Mouse (Mus musculus): ENCODE measurements at regions not wholly inside any gene's neighbourhood (a gene's known extent, or its start where the extent isn't known, plus 50 kb on each side); places are given as distances from the start of the nearest gene placed in this dataset.

DNA sequence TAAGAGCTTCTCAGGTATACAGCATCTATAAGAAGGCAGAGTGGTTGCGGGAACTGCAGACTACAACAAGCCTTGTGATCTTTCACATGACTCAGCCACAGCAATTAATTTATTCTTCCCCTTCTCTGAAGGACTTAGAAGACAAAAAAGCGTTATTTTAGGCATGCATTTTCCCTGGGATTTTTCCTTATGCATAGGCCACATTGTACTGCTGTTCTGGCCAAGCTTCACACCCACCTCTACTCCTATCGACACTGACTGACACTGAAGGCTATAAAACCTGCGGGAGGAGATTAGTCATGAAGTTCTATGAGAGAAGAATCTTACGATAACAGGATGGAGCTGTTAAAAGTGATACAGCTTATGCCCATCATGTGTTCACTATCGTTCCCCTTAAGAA is 441.9 kb downstream of the Tox3 start:
- no peak for DNase-seq

DNA sequence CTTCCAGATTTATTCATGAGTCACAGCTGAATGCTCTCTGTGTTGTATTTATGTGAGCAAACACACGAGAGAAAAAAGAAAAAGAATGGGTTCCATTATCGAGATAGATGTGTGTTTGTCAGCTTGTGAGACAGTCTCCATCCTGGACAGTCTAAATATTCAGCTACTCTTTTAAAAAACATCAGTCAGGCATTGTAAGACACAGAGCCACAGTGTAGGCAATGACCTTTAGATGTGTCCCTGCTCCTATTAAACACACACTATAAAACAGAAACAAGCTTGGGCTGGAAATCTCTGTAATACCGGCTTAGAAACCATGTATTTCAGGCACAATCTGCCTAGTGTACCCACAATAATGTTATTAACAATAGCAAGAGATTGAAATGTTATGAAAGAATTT is 442.6 kb downstream of the Tox3 start:
- DNase-seq, result no peak

DNA sequence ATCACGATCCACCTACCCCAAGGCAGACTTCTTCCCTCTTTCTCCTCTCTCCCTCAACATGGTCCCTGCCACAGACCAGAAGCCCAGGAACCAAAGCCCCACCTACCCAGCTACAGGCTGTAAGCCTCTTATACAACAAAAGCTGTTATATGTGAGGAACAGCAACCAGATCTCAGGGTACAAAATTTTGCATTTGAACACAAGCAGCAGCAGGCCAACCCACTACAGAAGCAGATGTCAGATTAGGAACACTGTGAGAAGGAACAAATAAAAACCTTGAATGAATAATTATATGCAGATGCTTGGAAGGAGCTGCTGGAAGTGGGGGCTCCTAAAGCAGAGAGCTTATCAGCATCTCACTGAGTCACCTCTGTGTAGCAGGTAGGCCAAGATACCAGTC is 444.8 kb downstream of the Tox3 start:
- DNase-seq, result peak in 1 of 2 experiments; percentile 21

DNA sequence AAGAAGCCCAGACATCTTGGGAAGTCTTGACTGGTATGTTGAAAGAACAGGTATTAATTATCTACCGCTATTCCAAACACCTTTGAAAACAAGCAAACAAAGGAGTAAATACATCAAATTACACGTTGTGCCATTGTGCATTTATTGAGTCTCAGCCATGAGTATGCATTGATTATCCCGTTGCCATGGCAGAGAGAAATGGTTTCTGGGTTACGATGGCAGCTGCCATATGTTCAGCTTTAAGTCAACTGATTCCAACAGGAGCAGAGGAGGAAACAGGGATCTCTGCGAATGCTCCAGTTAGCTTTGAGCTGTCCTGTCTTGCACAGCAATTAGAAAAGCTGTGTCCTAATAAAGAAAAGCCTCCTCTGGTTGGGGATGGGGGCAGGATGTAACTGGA is 475.4 kb downstream of the Tox3 start:
- peak; percentile 31 for DNase-seq

DNA sequence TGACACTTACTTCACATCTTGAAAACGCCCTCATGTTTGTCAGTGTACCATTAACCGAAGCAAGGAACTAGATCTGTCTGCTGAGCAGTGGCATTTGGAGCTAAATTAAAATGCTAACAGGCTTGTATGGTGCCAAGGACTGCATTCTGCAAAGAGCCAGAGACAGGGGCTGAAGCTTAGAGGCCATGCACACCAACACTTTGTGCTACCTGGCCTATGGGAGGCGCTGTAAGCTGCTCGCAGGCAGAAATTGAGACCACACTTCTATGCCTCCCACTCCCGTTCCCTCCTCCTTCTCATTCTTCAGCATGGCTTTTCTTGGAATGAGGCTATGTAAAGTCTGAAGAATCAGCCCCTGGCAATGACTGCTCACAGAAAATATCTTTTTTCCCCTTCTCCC is 476.2 kb downstream of the Tox3 start:
- DNase-seq, result peak in 1 of 2 experiments; percentile 18

DNA sequence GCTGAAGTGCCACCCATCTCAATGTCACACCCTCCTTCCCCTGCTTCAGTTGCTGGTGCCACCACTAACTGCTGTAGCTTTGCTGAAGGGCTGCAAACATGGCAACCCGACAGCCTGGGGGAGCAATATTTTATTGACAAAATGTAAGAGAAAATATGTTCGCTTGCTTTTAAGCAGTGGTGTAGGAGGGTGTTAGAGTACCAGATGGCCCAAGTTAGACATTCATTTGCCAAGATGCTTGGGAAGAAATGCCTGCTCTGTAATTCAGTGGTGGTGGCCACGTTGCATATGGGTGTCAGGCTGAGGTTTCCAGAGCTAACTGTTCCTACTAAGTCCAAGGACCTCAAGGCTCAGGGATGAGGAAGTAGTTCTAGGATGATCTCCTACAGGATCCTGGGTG is 488.3 kb downstream of the Tox3 start:
- peak; percentile 29 to 37 for DNase-seq

DNA sequence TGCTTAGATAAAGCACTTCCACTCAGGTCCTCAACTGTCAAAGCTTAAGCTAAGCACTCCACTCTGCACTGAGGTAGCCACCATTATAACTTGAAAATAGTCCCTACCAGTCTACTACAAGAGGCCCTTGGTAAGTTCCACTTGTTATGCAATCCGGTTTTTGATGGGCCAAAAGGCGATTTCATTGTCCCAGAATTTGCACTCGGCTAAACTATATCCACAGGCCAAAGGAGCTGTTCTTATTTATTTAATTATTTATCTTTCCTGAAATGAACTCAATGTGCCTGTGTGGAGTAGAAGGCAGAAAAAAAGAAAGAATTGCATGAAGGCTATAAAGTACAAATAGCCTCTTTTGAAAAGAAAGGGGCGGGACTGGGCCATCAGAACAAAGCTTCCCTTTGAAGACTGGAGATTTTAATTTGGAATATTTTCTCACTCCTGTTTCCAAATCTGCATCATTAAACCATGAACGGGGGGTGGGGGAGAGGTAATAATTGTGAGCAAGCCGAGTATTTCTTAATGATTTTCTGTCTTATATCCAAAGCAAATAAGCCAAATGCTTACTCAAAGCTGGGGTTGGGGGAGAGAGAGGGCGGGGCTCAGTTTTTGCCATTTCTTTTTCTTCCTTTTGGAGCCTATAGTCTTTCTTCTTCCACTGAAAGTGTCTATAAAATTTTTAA is 489.3 kb downstream of the Tox3 start:
- no peak for DNase-seq

DNA sequence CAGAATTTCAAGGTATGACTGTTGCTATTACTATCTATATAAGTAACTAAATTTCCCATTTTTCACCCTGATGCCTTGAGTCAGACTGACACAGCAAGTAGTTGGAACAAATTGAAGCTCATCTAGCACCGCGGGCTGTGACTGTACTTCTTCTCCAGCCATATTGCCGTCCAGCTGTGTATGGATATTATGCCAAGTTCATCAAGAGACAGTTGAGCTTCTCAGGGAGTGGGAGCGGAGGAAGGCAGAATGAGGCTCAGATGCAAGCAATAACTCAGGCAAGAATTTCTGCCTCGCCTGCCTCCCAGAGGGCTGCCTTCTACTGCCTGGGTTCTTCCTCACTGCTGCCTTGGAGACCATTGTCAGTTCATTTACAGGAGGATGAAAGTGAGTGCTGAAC is 492.6 kb downstream of the Tox3 start:
- DNase-seq, result peak in 1 of 2 experiments; percentile 17

DNA sequence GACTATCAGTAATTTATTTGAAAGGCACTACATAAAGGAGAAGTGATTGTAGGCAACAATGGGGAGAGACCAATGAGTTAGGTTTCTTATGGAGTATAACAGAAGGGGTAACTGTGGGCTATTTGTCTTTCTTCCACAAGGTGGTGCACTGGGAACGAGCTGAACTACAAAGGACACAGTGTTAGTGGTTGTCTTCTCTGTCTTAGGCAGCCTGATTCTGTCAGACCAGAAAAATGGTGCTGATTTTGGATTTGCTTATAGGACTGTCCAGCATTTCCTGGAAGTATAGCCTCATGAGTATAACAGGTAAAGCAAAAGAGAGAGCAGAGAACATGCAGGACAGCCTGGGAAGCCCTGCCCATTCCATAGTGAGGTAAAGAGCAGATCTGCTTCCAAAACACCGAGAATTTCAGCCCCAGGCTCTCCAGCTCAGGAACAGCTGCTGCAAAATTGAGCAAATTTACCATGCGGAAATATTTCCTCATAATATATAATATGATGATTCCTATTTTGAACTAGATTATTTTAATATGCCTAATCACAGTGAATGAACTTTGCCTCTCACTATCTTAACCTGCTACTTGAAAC is 497.8 kb downstream of the Tox3 start:
- peak; percentile 65 to 75 for DNase-seq

DNA sequence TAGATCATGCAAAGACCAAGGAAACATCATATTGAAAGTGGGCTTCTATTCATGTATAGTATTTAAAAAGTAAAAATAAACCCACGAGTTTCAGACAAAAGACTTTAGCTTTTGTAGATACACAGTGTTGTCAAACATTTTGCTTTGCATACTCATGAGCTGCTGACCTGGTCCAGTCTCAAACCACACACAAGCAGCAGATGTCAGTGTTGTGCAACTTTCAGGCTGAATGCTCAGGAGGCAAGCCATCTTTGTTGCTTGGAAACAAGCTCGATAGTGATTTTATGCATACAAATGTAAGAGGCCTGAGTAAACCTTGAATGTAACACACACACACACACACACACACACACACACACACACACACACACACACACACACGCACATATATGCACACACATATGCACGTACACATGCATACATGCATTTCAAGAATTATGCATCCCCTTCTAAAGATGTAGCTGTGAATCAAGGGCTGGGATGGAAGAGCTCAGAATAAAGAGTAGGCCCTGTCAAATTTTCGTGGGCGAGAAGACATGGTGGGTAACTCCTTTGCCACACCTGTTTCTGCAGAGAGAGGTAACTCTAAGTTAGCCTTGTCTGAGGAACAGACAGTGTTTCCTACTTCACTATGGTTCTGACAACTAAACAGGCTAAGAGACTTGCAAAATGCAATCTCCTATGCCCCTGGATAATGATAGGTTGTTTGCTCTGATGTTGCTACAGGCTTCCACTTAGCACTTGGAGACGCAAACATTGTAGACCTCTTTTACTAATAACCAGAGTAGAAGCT is 498.5 kb downstream of the Tox3 start:
- peak; percentile 50 to 71 for DNase-seq

DNA sequence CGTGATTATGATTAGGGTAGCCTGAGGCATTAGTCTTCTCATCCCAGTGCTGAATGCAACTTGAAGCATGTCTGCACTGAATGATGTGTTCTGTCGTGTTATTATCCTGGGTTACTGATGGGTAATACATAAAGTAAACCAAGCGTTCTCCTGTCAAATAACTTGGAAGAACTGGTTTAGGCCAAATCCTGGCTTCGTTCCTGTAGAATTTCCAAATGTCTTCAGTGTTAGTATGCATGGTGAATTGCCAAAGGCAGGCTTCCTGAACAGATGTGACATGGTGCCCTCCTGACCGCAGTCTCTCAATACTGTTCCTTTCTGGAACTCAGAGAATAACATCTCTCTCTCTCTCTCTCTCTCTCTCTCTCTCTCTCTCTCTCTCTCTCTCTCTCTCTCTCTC is 509.6 kb downstream of the Tox3 start:
- DNase-seq, result no peak

DNA sequence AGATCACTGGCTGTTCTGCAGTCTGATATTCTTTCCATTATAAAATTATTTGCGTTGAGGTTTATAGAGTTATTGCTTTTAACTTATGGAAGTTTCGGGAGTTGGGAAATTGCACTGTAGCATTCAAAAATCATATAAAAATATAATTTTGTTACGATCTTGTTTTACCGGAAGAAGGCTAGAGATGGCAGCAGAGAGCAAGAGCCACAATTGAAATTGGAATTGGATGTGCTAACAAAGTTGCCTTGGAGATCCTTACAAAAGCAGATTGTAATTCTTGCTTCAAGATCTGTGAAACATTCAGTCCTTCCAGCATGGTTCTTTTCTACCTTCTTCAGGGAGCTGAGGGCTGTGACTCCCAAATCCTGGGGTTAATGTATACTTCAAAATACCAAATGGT is 514.4 kb downstream of the Tox3 start:
- DNase-seq, result no peak

DNA sequence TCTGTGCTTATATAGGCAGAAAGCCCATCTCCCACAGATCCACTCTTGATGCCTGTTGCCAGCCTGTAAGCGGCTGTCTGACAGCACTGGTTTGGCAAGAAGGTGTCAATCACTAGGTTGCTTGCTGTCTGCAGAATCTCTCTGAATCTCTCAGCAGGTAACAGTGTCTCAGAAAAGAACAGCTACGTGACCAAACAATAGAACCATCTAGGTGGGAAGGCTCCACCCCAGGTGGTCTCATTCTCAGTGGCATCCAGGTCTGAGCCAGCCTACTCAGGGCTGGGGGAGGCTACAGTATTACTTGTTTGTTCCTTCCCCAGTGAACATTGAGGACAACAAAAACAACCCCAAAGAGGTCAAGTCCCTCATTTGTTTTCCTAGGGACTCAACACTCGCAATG is 523.6 kb downstream of the Tox3 start:
- no peak for DNase-seq

DNA sequence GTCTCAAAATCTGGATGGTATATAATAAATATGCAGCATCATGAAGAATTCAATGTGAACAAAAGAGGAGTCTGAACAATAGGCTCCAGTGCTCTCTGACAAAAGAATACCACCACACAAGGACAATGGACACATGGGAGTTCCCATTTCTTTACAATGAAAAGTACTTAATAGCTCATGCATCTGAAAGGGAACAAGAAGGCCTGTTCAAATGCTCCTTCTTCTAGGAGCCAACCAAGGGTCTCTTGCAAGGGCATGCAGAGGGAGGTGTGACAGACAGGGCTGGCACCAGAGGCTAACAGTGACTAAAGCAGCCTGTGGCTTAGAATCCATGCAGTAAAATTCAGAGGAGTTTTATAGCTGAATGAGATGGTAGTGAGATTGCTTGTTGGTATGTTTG is 524.5 kb downstream of the Tox3 start:
- DNase-seq, result no peak

DNA sequence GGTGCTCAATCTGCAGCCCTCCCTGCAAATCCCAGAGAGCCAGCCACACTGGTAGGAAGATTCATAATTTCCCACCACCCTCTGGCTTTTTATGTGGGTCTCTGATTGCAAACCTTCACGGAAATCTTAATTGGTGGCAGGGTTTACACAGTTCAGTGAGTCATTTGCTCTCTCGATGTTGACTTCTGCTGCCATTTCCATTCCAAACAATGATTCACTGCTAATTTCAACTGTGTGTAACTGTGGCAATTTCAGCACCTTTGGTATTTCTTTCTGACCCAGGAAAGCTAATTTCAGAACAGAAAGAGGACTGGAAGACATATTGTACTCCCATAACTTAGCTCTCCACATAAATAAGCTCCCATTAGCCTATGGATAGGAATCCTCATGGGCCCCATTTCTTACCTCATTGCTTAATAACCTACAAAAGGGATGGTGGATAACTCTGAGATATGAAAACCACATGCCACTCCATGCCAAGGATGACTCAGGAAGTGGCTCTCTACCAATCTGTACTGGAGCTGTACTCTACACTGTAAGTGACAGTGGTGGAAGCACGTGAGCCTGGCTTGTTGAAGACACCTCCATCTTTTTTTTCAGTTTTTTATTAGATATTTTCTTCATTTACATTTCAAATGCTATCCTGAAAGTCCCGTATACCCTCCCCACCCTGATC is 536.0 kb downstream of the Tox3 start:
- DNase-seq, result no peak

DNA sequence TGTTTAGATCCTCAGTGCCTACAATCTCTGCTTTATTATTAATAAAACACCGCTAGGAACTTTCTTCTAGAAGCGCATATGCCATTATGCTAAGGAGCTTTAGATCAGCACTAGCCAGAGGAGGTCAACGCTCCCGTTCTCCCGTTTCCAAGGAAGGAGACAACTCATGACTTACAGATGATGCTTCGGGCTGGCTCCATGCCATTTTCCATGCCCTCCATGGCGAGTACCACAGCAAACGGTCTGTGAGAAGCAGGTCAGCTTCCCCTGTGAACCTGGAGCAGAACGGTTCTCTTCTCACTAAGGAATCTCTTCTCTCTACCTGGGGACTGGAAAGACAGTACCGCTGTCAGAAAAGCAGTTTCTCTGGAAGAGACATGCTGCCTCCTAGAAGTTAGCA is 559.8 kb downstream of the Tox3 start:
- no peak for DNase-seq

DNA sequence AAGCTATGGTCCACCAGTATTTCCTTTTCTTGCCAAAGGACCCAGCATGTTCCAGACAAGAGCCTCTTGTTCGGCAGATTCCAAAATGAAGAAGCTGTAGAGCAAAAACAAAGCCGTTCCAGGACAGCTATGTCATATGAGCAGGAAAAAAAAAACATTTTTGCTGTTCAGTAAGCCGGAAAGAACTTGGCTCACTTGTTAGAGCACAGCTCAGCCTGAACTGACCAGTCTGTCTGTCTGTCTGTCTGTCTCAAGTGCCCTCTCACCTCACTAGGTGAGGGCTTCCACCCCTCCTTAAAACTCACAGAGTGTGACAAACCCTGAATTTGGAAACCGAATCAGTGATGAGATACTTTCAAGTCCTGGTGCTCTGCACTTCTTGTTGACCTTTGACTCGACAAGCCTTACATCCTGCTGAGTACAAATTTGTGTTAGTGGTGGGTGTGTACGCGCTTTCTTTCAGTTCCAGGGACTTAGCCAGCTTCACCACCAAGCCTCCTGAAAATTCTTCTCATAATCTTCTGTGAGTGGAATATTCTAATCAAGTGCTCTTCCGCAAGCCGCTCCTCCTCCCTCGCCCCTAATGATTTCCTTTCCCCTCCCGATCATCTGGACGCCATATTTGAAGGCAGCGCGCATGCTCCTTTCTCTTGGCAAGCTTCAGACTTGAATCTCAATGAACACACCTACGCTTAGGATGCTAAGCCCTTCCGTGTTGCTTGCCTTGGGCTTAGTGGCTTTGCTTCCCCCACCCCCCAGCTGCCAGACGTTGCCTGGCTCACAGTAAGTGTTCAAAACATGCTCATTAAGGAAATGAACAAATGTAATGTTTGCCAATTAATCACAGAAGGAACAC is 560.9 kb downstream of the Tox3 start:
- peak; percentile 45 to 51 for DNase-seq

DNA sequence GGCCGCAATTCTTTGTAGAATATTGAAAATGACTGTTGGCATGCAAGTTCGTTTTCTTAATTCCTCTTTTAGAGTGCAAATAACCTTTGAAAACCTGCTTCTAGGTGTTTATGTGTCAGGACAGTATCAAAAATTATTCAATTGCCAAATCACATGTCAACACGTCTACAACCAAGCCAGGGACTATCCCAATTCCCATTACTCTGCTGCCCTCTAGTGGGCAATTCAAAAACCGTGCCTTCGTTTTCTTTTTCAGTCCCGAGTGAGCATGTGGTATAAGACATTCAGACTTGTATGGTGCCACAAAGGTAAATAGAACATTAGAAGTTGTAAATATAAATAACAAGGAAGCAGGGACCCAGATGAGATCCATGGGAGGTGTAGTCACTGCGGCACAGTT is 563.1 kb downstream of the Tox3 start:
- peak; percentile 60 to 72 for DNase-seq

DNA sequence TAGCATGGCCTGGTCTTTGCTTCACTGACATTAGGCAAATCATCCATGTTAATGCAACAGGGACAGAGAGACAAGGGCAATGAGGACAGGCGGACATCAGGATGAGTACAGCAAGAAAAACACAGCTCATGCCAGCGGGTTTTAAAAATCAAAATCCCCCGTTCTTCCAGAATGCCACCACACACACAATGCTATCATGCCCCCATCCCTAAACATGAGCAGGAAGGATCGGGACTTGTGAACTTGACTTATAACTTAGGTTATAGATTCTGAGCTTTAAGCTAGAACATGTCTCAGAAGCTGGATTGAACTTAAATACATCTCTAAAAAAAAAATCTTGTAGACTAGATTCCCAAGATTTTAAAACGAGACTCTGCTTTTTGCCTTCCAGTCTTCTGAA is 564.8 kb downstream of the Tox3 start:
- DNase-seq, result no peak

DNA sequence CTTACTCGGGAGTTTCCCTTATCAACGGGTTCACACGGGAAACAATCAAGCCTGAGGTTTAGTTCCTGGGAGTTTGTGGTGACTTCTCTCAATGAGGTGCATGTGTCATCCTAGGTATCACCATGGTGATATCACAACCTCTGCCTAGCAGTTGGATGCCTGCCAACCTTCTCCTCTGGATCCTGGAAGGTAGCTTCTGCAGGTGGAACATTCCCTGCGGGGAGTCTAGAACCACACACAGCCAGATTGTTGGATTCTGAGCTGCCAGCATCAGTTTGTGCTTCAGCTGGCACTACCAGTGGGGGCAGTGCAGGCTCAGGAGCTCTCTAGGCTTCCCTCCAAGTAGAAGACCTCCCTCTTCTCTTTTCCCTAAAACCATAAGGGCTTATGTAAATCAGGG is 581.8 kb downstream of the Tox3 start:
- DNase-seq, result no peak

DNA sequence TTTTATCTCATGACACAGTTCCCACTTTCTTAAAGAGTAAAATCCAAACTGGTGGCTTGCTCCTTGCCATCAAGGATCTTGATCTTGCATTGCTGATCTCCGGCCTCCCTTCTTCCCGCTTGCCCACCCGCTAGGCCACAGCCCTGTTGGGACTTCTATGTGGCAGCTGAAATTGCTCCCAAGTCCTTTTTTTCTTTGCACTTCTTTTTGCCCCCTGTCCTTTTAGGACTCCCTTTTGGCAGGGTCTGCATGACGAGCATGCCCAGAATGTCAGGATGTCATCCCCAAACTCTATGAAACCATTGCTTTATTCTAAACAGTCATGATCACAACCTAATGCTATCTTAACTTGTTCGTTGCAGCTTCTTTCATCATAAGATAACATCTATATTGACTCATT is 588.6 kb downstream of the Tox3 start:
- DNase-seq, result no peak

DNA sequence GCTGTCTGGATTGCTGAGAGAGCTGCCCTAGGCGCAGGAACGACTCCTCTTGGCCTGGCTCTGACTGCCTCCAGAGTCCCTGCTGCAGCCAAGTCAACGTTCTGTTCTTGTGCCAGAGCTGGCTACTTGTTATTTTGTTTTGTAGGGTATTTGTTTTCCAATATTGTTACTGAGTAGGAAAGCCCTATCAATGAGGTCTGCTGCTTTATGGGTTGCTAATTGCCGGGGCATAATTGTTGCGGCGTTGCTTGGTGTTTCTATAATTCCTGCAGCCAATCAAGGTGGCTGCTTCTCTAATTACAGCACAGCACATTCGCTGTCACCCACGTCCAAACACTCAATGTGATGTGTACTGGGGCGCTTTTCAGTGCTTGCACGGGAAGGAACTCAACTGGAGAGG is 589.4 kb downstream of the Tox3 start:
- DNase-seq, result peak; percentile 13 to 16
